Mouse (Mus musculus): ENCODE measurements around the gene Vmn2r96. TPM values are rescaled to one million over a fixed set of nuclear protein-coding genes. Genes with fewer than 3 reads are reported as not detected.
"Not testable (repeated sequence)": the region's sequence is repeated elsewhere in the genome, so short reads cannot be mapped to it uniquely, and the experiment has no call there.

Vmn2r96 gene
- 0.01 and 0.04 TPM in 2 replicates for polyA plus RNA-seq (2012; rRNA removed)

GRCm38 (mm10) chr17:18572851-18573250, at the start of gene Vmn2r96:
Gene Vmn2r96 (plus strand): TSS chr17:18573151.
- not testable (repeated sequence) for H3K4me1 ChIP-seq (ENCODE audit: control insufficient read depth, insufficient read depth, insufficient read length); DNase-seq (ENCODE audit: low read depth in 1 of 2, low spot score in 2 of 2); H3K27ac ChIP-seq (ENCODE audit: insufficient read depth, low read length); H3K4me3 ChIP-seq (ENCODE audit: extremely low read depth, insufficient read depth, insufficient read length); H3K36me3 ChIP-seq (ENCODE audit: control insufficient read depth, insufficient read depth, low read length); H3K27me3 ChIP-seq (ENCODE audit: control insufficient read depth, insufficient read depth, low read length)
- 88% methylated on average over 1 of the region's 1 CpGs for WGBS

- TF ChIP-seq CTCF (IDR thresholded peaks at IDR 0.05; ENCODE audit: extremely low read depth, insufficient read depth, insufficient read length, insufficient replicate concordance) (no peak), POLR2A (IDR thresholded peaks at IDR 0.05; ENCODE audit: low read depth, low read length) (no peak)
- Histone ChIP-seq H3K4me1 (ENCODE audit: control insufficient read depth, insufficient read depth, insufficient read length) (no peaks in the 10 kb centered on the region), H3K4me3 (ENCODE audit: extremely low read depth, insufficient read depth, insufficient read length) (no peak overlapping the region), H3K27ac (ENCODE audit: insufficient read depth, low read length) (no peak overlapping the region), H3K36me3 (ENCODE audit: control insufficient read depth, insufficient read depth, low read length) (no peaks in the 10 kb centered on the region), H3K27me3 (ENCODE audit: control insufficient read depth, insufficient read depth, low read length) (no peaks in the 10 kb centered on the region)
- no peak for DNase-seq (ENCODE audit: low read depth in 1 of 2, low spot score in 2 of 2)
Observed at GRCm38 (mm10) chr17:18523371-18523770, 49.6 kb upstream of the Vmn2r96 start.

GRCm38 (mm10) chr17:18523991-18524390, 49.0 kb upstream of the Vmn2r96 start:
- no peaks in the 10 kb centered on the region for H3K4me1 ChIP-seq (ENCODE audit: control insufficient read depth, insufficient read depth, insufficient read length)
- H3K27ac ChIP-seq (ENCODE audit: insufficient read depth, low read length): no peak overlapping the region

DNA sequence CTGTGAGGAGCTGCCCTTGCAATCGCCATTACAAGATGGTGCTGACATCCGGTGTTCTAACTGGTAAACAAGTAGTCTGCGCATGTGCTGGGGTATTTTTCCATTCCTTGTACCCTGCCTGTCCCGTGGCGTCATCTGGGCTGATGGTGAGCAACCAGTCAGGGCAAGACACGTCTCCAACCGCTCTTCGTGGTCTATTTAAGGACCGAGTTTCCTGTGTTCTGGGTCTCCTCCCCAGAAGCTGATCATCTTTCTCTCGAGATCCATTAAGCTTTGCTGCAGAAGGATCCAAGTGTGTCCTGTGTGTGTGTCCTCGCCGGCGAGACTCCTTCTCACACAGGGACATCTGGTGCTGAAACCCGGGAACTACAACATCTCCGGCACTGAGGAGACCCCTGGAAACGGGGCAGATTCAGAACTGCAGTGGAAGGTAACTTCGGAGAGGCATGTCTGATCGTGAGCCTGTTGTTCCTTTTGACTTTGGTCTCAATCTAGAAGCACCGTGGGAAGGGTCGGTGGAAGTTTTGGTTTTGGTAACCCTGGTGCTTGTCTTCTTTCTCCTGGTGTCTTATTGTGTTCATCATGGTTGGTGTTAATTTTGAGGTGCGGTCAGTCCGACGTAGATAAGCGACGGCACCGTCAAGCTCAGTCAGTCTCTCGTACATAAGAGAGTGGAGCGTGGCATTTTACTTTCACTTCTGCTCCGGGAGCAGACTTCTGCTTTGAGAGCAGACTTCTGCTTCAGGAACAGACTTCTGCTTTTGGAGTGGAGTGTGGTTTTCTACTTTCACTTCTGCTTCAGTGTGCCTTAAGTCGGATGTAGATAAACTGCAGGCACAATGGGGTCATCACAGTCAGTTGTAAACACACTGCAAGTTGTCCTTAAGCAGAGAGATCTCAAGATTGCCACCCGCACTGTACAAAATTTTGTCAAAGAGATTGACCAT, 14.5 kb upstream of the Vmn2r96 start:
- H3K27me3 ChIP-seq (ENCODE audit: control insufficient read depth, insufficient read depth, low read length); H3K4me1 ChIP-seq (ENCODE audit: control insufficient read depth, insufficient read depth, insufficient read length); H3K36me3 ChIP-seq (ENCODE audit: control insufficient read depth, insufficient read depth, low read length): not testable (repeated sequence)
- Histone ChIP-seq H3K4me3 (ENCODE audit: extremely low read depth, insufficient read depth, insufficient read length) (peak overlapping the region; percentile 32; the same call in 1 of the 2 replicates), H3K27ac (ENCODE audit: insufficient read depth, low read length) (peak overlapping the region; percentile 78)
- peak; percentile 44 to 68 for DNase-seq (ENCODE audit: low read depth in 1 of 2, low spot score in 2 of 2)
- 61% methylated on average over 31 of the region's 31 CpGs for WGBS

More at GRCm38 (mm10) chr17:18523991-18524390, 49.0 kb upstream of the Vmn2r96 start:
- no peak for DNase-seq (ENCODE audit: low read depth in 1 of 2, low spot score in 2 of 2)
- H3K4me3 ChIP-seq (ENCODE audit: extremely low read depth, insufficient read depth, insufficient read length): no peak overlapping the region
- 75% methylated on average over 1 of the region's 1 CpGs for WGBS
- no peaks in the 10 kb centered on the region for H3K27me3 ChIP-seq (ENCODE audit: control insufficient read depth, insufficient read depth, low read length)
- TF ChIP-seq CTCF (IDR thresholded peaks at IDR 0.05; ENCODE audit: extremely low read depth, insufficient read depth, insufficient read length, insufficient replicate concordance): no peak
- TF ChIP-seq POLR2A (IDR thresholded peaks at IDR 0.05; ENCODE audit: low read depth, low read length): no peak
- H3K36me3 ChIP-seq (ENCODE audit: control insufficient read depth, insufficient read depth, low read length): no peaks in the 10 kb centered on the region

- not testable (repeated sequence) for H3K4me3 ChIP-seq (ENCODE audit: extremely low read depth, insufficient read depth, insufficient read length); H3K4me1 ChIP-seq (ENCODE audit: control insufficient read depth, insufficient read depth, insufficient read length); H3K27me3 ChIP-seq (ENCODE audit: control insufficient read depth, insufficient read depth, low read length); H3K27ac ChIP-seq (ENCODE audit: insufficient read depth, low read length); H3K36me3 ChIP-seq (ENCODE audit: control insufficient read depth, insufficient read depth, low read length); DNase-seq (ENCODE audit: low read depth in 1 of 2, low spot score in 2 of 2)
- WGBS: 87% methylated on average over 17 of the region's 17 CpGs
Observed at GRCm38 (mm10) chr17:18566186-18566585, 6.8 kb upstream of the Vmn2r96 start.

- not testable (repeated sequence) for DNase-seq (ENCODE audit: low read depth in 1 of 2, low spot score in 2 of 2); H3K27me3 ChIP-seq (ENCODE audit: control insufficient read depth, insufficient read depth, low read length); H3K4me1 ChIP-seq (ENCODE audit: control insufficient read depth, insufficient read depth, insufficient read length); H3K4me3 ChIP-seq (ENCODE audit: extremely low read depth, insufficient read depth, insufficient read length); H3K36me3 ChIP-seq (ENCODE audit: control insufficient read depth, insufficient read depth, low read length)
- peak overlapping the region; percentile 23; the same call in 1 of the 2 replicates for H3K27ac ChIP-seq (ENCODE audit: insufficient read depth, low read length)
- 84% methylated on average over 6 of the region's 6 CpGs for WGBS
Observed at GRCm38 (mm10) chr17:18615151-18615550, 42.2 kb downstream of the Vmn2r96 start.

- no peaks in the 10 kb centered on the region for H3K27me3 ChIP-seq (ENCODE audit: control insufficient read depth, insufficient read depth, low read length)
- H3K4me3 ChIP-seq (ENCODE audit: extremely low read depth, insufficient read depth, insufficient read length): no peak overlapping the region
- H3K4me1 ChIP-seq (ENCODE audit: control insufficient read depth, insufficient read depth, insufficient read length): no peaks in the 10 kb centered on the region
- no peaks in the 10 kb centered on the region for H3K36me3 ChIP-seq (ENCODE audit: control insufficient read depth, insufficient read depth, low read length)
- no peak for DNase-seq (ENCODE audit: low read depth in 1 of 2, low spot score in 2 of 2)
- TF ChIP-seq CTCF (IDR thresholded peaks at IDR 0.05; ENCODE audit: extremely low read depth, insufficient read depth, insufficient read length, insufficient replicate concordance): no peak
- TF ChIP-seq POLR2A (IDR thresholded peaks at IDR 0.05; ENCODE audit: low read depth, low read length): no peak
- H3K27ac ChIP-seq (ENCODE audit: insufficient read depth, low read length): no peak overlapping the region
Observed at GRCm38 (mm10) chr17:18626532-18626931, 53.6 kb downstream of the Vmn2r96 start.

Other genes starting within 250 kb of the Vmn2r96 start
- not detected in 2 replicates for gene Vmn2r95, start 149.1 kb upstream of the Vmn2r96 start, polyA plus RNA-seq (2012; rRNA removed)

All from spleen, adult 2 months (tissue).